Mouse (Mus musculus) CH12.LX (cell line): Measurements from ENCODE around the gene Hspb7.

Experiments used
- CTCF ChIP-seq, 2 experiments: IDR thresholded peaks in 1 of 2; conservative IDR thresholded peaks in 1 of 2; 2 replicates each; pipeline ENCODE4 v1.5.1; 2011 to 2012; ENCODE audit warnings: low read depth in 2 of 2, low read length in 2 of 2, improper control_type of control experiment in 1 of 2, inconsistent platforms in 1 of 2, mild to moderate bottlenecking in 1 of 2, moderate library complexity in 1 of 2
- EP300 ChIP-seq: IDR thresholded peaks from 2 replicates; pipeline ENCODE4 v1.6.1; 2011; ENCODE audit warnings: low read length, improper control_type of control experiment
- JUND ChIP-seq: conservative IDR thresholded peaks from 2 replicates; pipeline ENCODE4 v1.6.1; 2011; ENCODE audit warnings: low read depth, low read length, improper control_type of control experiment
- MXI1 ChIP-seq: IDR thresholded peaks from 2 replicates; pipeline ENCODE4 v1.6.1; 2011; ENCODE audit warnings: mild to moderate bottlenecking, low read depth, low read length, improper control_type of control experiment
- NELFE ChIP-seq: IDR thresholded peaks from 2 replicates; pipeline ENCODE4 v1.6.1; 2011; ENCODE audit warnings: low read depth, low read length, improper control_type of control experiment
- POLR2A ChIP-seq: IDR thresholded peaks from 2 replicates; pipeline ENCODE4 v1.6.1; 2011; ENCODE audit warnings: low read depth, mild to moderate bottlenecking, improper control_type of control experiment, low read length
- POLR2AphosphoS2 ChIP-seq: IDR thresholded peaks from 2 replicates; pipeline ENCODE4 v1.6.1; 2011; ENCODE audit warnings: low read depth, low read length, improper control_type of control experiment
- SMC3 ChIP-seq: IDR thresholded peaks from 2 replicates; pipeline ENCODE4 v1.6.1; 2011; ENCODE audit warnings: low read depth, low read length, improper control_type of control experiment
- ZNF384 ChIP-seq: IDR thresholded peaks from 2 replicates; pipeline ENCODE4 v1.6.1; 2012; ENCODE audit warnings: low read depth, low read length, improper control_type of control experiment, inconsistent platforms

GRCm38 (mm10) chr4:141394751-141395150 is 25.8 kb upstream of the Hspb7 start:
- no peak for TF ChIP-seq POLR2A
- TF ChIP-seq ZNF384, result no peak
- no peak for TF ChIP-seq SMC3
- TF ChIP-seq CTCF (conservative IDR thresholded peaks at IDR 0.05 in 1 of 2, IDR thresholded peaks at IDR 0.05 in 1 of 2; ENCODE audit: low read depth in 2 of 2, low read length in 2 of 2), result no peak
- TF ChIP-seq NELFE, result no peak
- no peak for TF ChIP-seq JUND
- no peak for TF ChIP-seq EP300
- no peak for TF ChIP-seq POLR2AphosphoS2
- no peak for TF ChIP-seq MXI1
